Mouse (Mus musculus): Measurements from ENCODE around the gene Morc1. TPM values are rescaled to one million over a fixed set of nuclear protein-coding genes. Genes with fewer than 3 reads are reported as not detected.

The Morc1 gene
- total RNA-seq, 1 experiment from 2014 or later: not detected

GRCm38 (mm10) chr16:48677381-48677780 is 246.3 kb downstream of the Morc1 start:
- no peak for ATAC-seq (replicated peaks in 1 of 2; ENCODE audit: insufficient read depth in 1 of 2, low FRiP score in 2 of 2, low TSS enrichment in 1 of 2, low read depth in 1 of 2, poor library complexity in 2 of 2, severe bottlenecking in 2 of 2)

- ATAC-seq (replicated peaks in 1 of 2; ENCODE audit: insufficient read depth in 1 of 2, low FRiP score in 2 of 2, low TSS enrichment in 1 of 2, low read depth in 1 of 2, poor library complexity in 2 of 2, severe bottlenecking in 2 of 2): 0 out of 4 replicates have a peak, but pooled peaks of 1 of the 2 experiments have one; percentile 19
Observed at GRCm38 (mm10) chr16:48678029-48678428, 247.0 kb downstream of the Morc1 start.

Other genes with a start within 250 kb of the Morc1 start
- not detected in 2 replicates for gene Dppa4, start 147.5 kb upstream of the Morc1 start, total RNA-seq (2017)
- not detected in 2 replicates for gene Dppa2, start 127.3 kb upstream of the Morc1 start, total RNA-seq (2017)
- gene Gm5485, start 18.8 kb upstream of the Morc1 start, total RNA-seq (2017): not detected in 2 replicates